Mouse (Mus musculus) lung, postnatal 4 days (tissue): ENCODE measurements at regions not wholly inside any gene's neighbourhood (a gene's known extent, or its start where the extent isn't known, plus 50 kb on each side); places are given as distances from the start of the nearest gene placed in this dataset.
A peak's percentile ranks its signal among the peaks of the same experiment; 100 is the strongest.

Experiments
- DNase-seq, 2 experiments: peaks; one replicate each; pipeline ENCODE4 v3.0.0; 2021

- DNase-seq, result no peak
Observed at GRCm38 (mm10) chr5:112110306-112110969, 141.9 kb downstream of the Cryba4 start.

GRCm38 (mm10) chr5:112120766-112121165, 131.6 kb downstream of the Cryba4 start:
- no peak for DNase-seq

- DNase-seq, result no peak
Observed at GRCm38 (mm10) chr5:112121554-112121953, 130.8 kb downstream of the Cryba4 start.

- no peak for DNase-seq
Observed at GRCm38 (mm10) chr5:112122581-112122980, 129.7 kb downstream of the Cryba4 start.

- DNase-seq, result peak in 1 of 2 experiments; percentile 8
Observed at GRCm38 (mm10) chr5:112127171-112127570, 125.1 kb downstream of the Cryba4 start.

GRCm38 (mm10) chr5:112132746-112133145, 119.6 kb downstream of the Cryba4 start:
- DNase-seq, result no peak

GRCm38 (mm10) chr5:112133688-112134573, 118.4 kb downstream of the Cryba4 start:
- no peak for DNase-seq

- DNase-seq, result no peak
Observed at GRCm38 (mm10) chr5:112136646-112137045, 115.7 kb downstream of the Cryba4 start.

- DNase-seq, result no peak
Observed at GRCm38 (mm10) chr5:112138246-112138645, 114.1 kb downstream of the Cryba4 start.

- no peak for DNase-seq
Observed at GRCm38 (mm10) chr5:112142731-112143130, 109.6 kb downstream of the Cryba4 start.

GRCm38 (mm10) chr5:112143993-112144621, 108.2 kb downstream of the Cryba4 start:
- no peak for DNase-seq

- peak; percentile 76 to 85 for DNase-seq
Observed at GRCm38 (mm10) chr5:112153675-112154085, 98.6 kb downstream of the Cryba4 start.

GRCm38 (mm10) chr5:112154650-112155049, 97.7 kb downstream of the Cryba4 start:
- no peak for DNase-seq

- DNase-seq, result no peak
Observed at GRCm38 (mm10) chr5:112155051-112155450, 97.3 kb downstream of the Cryba4 start.

- DNase-seq, result no peak
Observed at GRCm38 (mm10) chr5:112156005-112156404, 96.3 kb downstream of the Cryba4 start.

GRCm38 (mm10) chr5:112166410-112167175, 85.7 kb downstream of the Cryba4 start:
- DNase-seq, result no peak

GRCm38 (mm10) chr5:112167790-112168189, 84.5 kb downstream of the Cryba4 start:
- DNase-seq, result no peak

- DNase-seq, result no peak
Observed at GRCm38 (mm10) chr5:112171325-112171724, 81.0 kb downstream of the Cryba4 start.

GRCm38 (mm10) chr5:112179213-112180057, 72.9 kb downstream of the Cryba4 start:
- peak; percentile 27 to 58 for DNase-seq

GRCm38 (mm10) chr5:112182775-112183174, 69.5 kb downstream of the Cryba4 start:
- DNase-seq, result peak in 1 of 2 experiments; percentile 29

- DNase-seq, result no peak
Observed at GRCm38 (mm10) chr5:112195667-112196066, 56.7 kb downstream of the Cryba4 start.
